Mouse (Mus musculus): ENCODE data around the gene Hlcs.

Hlcs gene

GRCm38 (mm10) chr16:94327781-94328711, 14.7 kb upstream of the Hlcs start, which contains the start of gene Ripply3:
Gene Ripply3, plus strand, starts transcription at chr16:94328420.
- DNase-seq (ENCODE audit: low spot score): no peak

GRCm38 (mm10) chr16:94326008-94326407, 12.6 kb upstream of the Hlcs start:
- DNase-seq (ENCODE audit: low spot score): no peak

GRCm38 (mm10) chr16:94323681-94324080, 10.3 kb upstream of the Hlcs start:
- no peak for DNase-seq (ENCODE audit: low spot score)

- no peak for DNase-seq (ENCODE audit: low spot score)
Observed at GRCm38 (mm10) chr16:94320223-94320622, 6.9 kb upstream of the Hlcs start.

GRCm38 (mm10) chr16:94317752-94318151, 4.4 kb upstream of the Hlcs start:
- DNase-seq (ENCODE audit: low spot score): no peak

GRCm38 (mm10) chr16:94315215-94315614, 1.8 kb upstream of the Hlcs start:
- DNase-seq (ENCODE audit: low spot score): no peak

- DNase-seq (ENCODE audit: low spot score): no peak
Observed at GRCm38 (mm10) chr16:94314626-94315025, 1.3 kb upstream of the Hlcs start.

GRCm38 (mm10) chr16:94312663-94313228, 625 bp downstream of the Hlcs start:
- DNase-seq (ENCODE audit: low spot score): peak; percentile 86

- no peak for DNase-seq (ENCODE audit: low spot score)
Observed at GRCm38 (mm10) chr16:94311931-94312330, 1.4 kb downstream of the Hlcs start.

GRCm38 (mm10) chr16:94311416-94311815, 2.0 kb downstream of the Hlcs start:
- no peak for DNase-seq (ENCODE audit: low spot score)

- DNase-seq (ENCODE audit: low spot score): no peak
Observed at GRCm38 (mm10) chr16:94309025-94309424, 4.3 kb downstream of the Hlcs start.

GRCm38 (mm10) chr16:94307942-94308341, 5.4 kb downstream of the Hlcs start:
- no peak for DNase-seq (ENCODE audit: low spot score)

GRCm38 (mm10) chr16:94307526-94307925, 5.8 kb downstream of the Hlcs start:
- DNase-seq (ENCODE audit: low spot score): no peak

GRCm38 (mm10) chr16:94303203-94303535, 10.2 kb downstream of the Hlcs start:
- DNase-seq (ENCODE audit: low spot score): no peak

- DNase-seq (ENCODE audit: low spot score): peak; percentile 38
Observed at GRCm38 (mm10) chr16:94302274-94303202, 10.8 kb downstream of the Hlcs start.

GRCm38 (mm10) chr16:94301696-94302095, 11.7 kb downstream of the Hlcs start:
- no peak for DNase-seq (ENCODE audit: low spot score)

GRCm38 (mm10) chr16:94301194-94301593, 12.2 kb downstream of the Hlcs start:
- no peak for DNase-seq (ENCODE audit: low spot score)

- no peak for DNase-seq (ENCODE audit: low spot score)
Observed at GRCm38 (mm10) chr16:94299210-94299609, 14.2 kb downstream of the Hlcs start.

GRCm38 (mm10) chr16:94298081-94298480, 15.3 kb downstream of the Hlcs start:
- DNase-seq (ENCODE audit: low spot score): no peak

- DNase-seq (ENCODE audit: low spot score): no peak
Observed at GRCm38 (mm10) chr16:94291141-94291540, 22.2 kb downstream of the Hlcs start.

- peak; percentile 73 for DNase-seq (ENCODE audit: low spot score)
Observed at GRCm38 (mm10) chr16:94290073-94290999, 23.0 kb downstream of the Hlcs start.

Measured in layer of hippocampus, adult 11-12 months (tissue).